Mouse (Mus musculus): ENCODE results near the gene Dnttip1.
A peak's percentile ranks its signal among the peaks of the same experiment; 100 is the strongest.

Gene Dnttip1

DNA sequence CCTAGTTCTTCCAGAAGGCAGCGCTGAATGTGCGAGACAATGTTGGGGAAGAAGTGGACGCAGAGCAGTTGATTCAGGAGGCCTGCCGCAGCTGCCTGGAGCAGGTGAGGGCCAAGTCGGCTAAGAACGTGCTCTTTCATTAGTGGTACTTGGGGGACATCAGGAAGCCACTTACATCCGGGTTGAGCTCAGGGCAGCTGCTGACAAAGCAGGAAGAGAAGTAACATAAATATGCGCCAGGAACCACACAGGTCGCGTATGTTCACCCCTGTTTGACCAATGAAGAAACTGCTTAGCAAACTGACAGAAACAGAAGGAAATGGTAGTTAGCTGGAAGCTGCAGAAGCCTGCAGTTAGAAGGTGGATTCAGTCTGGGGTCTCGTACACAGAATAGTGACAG lies 8.3 kb downstream of the Dnttip1 start:
- DNase-seq (ENCODE audit: low read depth, low spot score), result no peak

DNA sequence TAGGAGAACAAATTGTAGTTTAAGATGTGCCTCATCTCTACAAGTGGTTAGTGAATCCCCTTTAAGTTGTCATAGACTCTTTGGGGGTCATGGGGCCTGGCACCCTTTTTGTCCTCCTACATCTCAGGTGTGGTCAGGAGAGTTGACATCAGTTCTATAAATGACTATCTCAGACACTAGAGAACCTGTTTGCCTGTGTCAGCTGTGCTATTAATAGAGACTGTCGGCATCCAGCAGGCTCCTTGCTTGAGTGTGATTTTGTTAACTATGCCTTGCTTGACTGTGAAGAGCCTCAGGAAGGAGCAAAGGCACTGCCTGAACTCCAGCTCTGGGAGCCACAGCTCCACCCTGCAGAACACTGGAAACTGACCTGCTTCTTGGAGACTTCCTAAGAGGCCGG lies 9.0 kb downstream of the Dnttip1 start:
- peak; percentile 36 for DNase-seq (ENCODE audit: low read depth, low spot score)

DNA sequence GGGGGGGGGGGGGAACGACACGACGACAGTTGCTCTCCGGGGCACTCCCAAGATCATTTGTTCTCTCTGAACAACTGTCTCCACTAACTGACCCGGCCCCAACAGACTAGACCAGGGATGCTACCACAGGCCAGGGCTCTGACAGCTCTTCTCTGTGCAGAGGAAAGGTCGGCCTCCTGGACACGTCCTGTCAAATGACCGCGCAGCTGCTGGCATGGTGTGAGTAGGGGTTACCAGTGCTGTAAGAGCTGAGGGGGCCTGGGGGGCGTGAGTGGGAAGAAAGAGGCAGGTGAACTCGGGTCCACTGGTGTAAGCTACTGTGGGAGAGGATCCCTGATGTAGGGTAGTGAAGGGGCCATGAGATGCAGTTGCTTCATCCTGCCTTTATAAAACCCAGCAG lies 12.1 kb downstream of the Dnttip1 start:
- no peak for DNase-seq (ENCODE audit: low read depth, low spot score)

DNA sequence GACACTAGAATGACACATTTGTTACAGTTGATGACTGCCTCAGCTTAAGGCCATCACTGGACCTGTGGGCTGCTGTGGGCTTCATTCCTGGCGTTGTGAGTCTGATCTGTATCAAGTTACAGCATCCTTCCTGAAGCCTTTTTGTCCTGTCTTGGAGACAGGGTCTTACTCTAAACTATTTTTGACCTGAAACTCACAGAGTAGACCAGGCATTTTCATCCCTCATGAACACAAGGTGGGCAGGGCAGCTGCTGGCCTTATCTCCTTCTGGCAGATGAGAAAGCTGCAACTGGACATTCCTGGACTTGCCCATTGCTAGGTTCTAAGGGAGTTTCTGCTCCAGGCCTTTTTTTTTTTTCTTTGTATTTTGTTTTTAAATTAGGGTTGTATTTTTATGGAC lies 12.9 kb downstream of the Dnttip1 start:
- no peak for DNase-seq (ENCODE audit: low read depth, low spot score)

DNA sequence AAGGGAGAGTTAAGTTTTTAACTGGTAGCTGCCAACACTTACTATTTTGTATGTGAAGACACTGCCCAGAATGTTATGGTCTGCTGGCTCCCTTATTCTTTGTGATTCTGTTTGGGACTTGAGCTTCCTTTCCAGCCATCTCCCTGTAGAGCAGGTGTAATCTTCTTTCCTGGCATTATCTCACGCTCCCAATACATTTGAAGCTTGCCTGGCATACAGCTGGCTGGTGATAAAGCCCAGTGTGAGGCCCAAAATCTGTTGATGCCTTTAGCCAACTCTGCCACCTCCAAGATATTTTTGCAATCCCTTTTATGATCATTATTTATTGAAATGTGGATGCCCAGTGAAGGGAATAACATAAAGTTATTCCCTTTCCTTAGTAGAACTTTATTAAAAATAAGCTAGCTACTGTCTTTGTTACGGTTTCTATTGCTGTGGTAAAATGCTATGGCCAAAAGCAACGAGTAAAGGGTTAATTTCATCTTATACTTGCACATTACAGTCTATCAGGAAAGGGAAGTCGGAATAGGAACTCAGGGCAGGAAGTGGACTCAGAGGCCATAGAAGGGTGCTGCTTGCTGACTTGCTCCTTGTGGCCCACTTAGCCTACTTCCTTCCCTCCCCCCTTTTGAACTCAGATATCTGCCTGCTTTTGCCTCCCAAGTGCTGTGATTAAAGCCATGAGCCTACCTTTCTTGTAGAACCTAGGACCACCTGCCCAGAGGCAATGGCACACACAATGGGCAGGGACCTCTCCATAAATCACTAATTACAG lies 14.5 kb downstream of the Dnttip1 start:
- DNase-seq (ENCODE audit: low read depth, low spot score), result no peak

DNA sequence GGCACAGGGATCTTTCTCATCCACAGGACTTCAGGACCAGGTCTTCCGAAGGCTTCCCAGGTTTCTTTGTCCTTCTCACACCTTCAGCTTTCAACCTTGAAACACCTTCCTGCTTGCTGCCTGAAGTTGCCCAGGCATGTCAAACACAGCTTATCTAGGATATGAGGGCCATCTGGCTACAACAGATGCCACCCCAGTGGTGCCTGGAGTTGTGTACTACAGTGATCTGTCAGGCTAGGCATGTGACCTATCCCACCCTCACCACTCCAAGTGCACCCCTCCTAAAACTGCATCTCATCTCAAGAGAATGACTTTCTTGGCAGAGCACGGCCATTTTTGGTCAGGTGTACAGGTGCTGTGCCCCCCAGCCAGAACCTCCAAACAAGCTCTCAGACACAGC lies 15.7 kb downstream of the Dnttip1 start:
- peak; percentile 47 for DNase-seq (ENCODE audit: low read depth, low spot score)

DNA sequence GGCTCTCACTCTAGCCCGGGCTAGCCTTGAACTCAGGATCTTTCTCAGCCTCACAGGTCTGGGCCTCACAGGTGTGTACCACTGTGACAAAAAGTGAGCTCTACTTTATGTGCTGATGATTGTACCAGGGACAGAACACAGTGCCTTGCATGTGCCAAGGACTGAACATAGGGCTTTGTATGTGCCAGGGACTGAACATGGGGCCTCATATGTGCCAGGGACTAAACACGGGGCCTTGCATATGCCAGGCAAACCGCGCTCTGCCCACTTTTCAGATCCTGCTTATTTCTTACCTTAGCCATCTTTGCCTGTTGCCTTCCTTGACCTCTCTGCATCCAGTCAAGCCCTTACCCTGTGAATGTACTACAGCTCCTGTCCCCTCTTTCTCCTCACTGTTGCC lies 16.2 kb downstream of the Dnttip1 start:
- DNase-seq (ENCODE audit: low read depth, low spot score), result no peak

DNA sequence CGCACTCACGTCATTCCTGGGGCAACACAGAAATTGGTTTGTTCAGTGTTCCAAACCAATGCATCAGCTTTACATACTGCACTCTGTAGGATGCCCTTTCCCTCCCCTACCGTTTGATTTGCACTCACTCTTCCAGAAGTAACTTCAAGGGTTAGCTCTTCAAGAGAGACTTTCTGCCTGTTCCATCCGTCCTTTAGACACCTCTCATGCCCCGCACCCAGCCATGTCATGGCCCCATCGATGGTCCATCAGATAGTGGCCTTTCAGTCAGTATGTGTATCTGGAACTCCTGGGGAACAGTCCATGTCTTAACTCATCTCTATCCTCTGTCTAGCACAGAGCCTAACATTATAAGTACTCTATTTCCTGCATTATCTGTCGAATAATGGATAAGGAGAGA lies 16.8 kb downstream of the Dnttip1 start:
- DNase-seq (ENCODE audit: low read depth, low spot score), result no peak

DNA sequence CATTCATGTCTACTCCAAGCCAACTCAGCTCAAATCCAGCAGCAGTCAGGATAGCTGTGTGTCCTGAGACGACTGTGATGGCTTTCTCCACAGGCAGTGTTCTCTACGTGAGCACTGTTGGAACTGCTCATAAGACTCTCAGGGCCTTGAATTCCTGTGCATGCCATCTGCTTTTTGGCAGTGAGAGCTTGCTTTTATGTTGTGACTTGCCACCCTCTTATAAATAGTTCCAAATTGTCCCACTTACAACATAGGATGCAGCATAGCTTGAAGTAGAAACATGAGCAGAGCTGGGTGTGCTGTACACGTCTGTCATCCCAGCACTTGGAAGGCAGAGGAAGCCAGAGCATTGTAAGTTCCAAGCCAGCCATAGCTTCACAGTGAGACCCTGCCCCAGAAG lies 20.1 kb downstream of the Dnttip1 start:
- peak; percentile 83 for DNase-seq (ENCODE audit: low read depth, low spot score)

DNA sequence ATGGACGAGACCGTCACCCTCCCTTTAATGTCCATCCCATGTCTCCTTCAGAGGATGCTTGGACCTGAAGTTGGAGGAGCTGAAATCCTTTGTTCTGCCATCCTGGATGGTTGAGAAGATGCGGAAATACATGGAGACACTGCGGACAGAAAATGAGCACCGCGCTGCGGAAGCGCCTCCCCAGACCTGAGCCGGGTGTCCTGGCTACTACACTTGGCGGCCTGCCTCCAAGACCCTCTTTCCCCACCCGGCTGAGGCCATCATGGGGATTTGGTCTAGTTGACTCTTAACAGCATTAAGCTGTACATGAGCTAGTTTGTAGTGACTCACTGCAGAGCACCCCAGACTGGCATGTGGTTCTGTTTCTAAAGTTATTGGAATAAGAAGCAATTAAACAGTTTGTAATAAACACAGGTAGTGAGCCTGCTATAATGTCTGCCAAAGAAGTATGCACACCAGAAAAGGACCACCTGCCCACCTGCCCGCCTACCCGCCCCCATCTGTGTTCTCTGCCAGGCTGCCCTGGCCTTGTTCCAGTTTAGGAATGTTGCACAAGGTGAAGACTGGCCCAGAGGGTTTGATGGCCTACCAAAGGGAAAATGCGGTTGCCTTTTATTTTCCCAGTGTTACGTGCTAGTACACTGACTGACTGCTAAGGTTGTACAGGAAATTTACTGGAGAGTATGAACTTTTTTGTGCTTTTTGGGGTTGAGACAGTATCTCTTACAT lies 22.2 kb downstream of the Dnttip1 start:
- no peak for DNase-seq (ENCODE audit: low read depth, low spot score)

DNA sequence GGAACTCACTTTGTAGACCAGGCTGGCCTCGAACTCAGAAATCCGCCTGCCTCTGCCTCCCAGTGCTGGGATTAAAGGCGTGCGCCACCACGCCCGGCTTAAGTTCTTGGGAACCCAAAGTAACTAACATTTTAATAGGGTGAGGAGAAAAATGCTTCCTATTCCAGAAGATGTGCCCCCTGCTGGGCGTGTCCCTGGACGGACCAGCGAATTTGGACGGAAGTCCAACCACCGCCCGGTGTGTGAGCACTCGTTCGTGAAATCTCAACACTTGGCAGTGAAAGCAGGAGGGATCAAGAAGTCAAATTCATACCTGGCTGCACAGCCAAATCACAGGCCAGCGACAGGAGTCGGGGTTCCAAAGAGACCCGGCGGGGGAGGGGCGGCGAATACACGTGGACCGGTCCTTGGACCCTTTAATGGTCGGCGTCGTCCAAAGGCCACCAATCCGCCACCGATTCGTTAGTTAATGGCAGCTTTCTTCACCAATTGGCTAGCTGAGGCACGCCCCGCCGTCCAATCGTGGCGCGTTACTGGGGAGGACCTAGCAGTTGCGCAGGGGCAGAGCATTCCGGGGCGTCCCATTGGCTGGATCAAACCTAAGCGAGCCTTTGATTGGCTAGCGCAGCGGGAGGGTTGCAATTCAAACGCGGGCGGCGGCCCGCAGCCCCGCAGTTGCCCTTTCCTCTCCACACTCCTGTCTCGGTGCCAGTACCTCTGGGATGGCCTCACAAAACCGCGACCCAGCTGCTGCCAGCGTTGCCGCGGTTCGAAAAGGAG lies 23.7 kb downstream of the Dnttip1 start, which contains the start of gene Ube2c:
Gene Ube2c (plus strand): TSS at position 641 of the 780 bp plus-strand sequence.
- peak; percentile 99 for DNase-seq (ENCODE audit: low read depth, low spot score)

DNA sequence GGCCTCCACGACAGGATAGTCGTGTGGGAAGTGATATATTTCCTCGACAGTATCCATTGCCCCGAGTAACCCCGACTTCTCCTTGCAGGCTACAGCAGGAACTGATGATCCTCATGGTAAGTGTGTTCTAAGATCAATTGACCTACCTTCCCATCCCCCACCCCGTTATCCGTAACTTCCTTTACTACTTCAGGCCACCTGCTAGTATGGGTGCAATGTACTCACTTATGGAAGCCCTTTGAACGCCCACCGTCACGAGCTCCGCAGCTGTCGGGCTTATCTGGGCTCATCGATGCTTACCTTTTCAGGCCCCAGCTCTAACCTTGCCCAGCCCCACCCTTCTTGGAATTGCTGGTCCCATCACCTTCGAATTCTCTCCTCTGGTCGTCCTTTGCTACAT lies 24.5 kb downstream of the Dnttip1 start:
- DNase-seq (ENCODE audit: low read depth, low spot score), result no peak

DNA sequence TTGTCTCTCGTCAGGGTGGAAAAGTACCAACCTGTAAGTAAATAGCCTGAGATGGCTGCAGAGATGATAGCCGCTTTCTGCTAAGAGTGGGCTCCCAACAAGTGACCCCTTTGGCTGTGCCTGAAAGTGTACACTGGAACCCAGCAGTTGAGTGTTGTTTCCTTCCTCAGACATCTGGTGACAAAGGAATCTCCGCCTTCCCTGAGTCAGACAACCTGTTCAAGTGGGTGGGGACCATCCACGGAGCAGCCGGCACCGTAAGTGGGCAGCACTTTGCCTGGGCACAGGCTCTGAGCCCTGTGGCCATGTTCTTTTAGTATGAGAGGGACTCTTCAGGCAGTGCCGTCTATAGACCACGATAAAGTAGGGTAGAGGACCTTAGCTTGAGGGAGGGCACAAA lies 25.3 kb downstream of the Dnttip1 start:
- DNase-seq (ENCODE audit: low read depth, low spot score), result no peak

DNA sequence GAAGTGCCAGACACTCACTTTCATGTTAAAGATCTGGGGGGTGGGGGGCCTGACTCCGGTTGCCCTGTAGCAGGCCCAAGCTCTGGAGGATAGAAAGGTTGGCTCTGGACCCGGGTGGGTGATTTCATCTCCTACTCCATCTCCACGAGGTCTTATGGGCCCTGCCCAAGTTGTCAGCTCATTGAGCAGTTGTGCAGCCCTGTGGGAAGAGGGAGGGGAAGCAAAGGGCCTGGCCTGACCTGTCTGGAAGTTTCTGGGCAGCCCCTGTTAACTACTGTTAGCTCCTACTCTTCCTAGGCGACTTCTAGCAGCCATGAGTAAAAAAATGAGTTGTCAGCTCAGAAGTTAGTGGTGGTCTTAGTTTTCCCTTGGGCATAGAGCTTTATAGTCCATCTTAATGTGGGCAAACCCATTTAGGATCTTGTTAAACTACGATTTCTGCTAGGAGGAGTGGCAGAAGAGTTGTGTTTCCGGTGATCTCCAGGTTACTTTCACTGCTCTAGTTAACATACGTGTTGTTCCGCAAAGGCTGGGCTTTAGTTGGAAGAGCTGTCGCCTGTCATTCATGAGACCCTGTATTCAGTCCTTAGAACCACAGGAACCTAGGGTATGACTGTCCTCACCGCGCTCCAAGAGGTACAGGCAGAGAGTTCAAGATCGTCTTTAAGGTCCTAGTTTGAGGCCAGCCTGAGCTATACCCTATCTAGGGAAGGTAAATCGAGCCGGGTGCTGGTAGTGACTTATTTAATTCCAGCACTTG lies 27.6 kb downstream of the Dnttip1 start:
- DNase-seq (ENCODE audit: low read depth, low spot score), result no peak

DNA sequence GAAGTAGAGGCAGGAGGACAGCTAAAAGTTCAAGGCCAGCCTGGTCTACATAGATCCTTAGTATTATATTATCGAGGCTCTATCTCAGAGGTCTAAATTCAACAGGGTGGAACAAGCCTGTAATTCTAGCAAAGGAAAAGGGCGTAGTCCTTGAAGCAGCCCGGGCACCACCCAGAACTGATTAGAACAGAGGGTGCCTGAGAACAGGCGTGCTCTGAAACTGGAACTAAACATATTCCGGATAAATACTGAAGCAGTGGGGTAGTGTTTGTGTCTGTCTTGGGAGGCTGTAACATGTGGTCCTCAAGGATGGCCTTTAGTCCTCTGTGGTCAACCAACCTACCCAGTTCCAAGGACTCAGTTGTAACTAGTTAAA lies 28.2 kb downstream of the Dnttip1 start:
- DNase-seq (ENCODE audit: low read depth, low spot score), result no peak

DNA sequence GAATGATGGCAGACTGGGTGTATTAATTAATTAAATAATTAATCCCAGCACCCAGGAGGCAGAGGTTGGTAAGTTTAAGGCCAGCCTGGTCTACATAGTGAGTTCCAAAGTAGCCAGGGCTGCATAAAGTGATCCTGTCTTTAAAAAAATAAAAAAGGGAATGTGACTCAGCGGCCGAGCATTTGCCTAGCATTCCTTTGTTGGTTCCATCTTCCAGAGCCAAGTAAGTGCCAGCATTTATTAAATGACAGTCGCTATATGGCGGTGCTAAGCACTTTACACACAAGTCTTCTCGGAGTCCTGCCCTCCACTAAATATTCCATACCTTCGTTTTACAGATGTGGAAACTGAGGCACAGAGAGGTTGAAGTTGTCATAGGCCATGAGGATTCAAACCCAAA lies 30.3 kb downstream of the Dnttip1 start:
- DNase-seq (ENCODE audit: low read depth, low spot score), result no peak

DNA sequence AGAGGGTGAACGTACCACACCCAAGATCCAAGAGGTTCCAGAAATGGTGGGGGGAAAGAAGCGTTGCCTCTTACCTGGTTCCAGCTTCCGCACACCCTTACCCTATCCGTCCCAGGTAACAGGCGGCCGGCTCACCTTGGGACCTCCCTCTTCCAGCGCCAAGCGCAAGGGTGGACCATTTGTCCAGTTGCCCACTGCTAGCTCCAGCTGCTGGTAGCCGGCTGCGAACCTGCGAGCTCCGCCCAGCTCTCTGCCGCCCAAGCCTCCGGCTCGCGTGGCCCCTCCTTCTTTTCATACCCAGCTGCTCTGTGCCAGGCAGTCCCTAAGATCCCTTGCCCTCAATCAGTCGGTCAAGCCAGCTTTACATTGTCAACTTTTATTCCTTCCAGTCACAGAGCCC lies 31.0 kb downstream of the Dnttip1 start:
- DNase-seq (ENCODE audit: low read depth, low spot score), result no peak

DNA sequence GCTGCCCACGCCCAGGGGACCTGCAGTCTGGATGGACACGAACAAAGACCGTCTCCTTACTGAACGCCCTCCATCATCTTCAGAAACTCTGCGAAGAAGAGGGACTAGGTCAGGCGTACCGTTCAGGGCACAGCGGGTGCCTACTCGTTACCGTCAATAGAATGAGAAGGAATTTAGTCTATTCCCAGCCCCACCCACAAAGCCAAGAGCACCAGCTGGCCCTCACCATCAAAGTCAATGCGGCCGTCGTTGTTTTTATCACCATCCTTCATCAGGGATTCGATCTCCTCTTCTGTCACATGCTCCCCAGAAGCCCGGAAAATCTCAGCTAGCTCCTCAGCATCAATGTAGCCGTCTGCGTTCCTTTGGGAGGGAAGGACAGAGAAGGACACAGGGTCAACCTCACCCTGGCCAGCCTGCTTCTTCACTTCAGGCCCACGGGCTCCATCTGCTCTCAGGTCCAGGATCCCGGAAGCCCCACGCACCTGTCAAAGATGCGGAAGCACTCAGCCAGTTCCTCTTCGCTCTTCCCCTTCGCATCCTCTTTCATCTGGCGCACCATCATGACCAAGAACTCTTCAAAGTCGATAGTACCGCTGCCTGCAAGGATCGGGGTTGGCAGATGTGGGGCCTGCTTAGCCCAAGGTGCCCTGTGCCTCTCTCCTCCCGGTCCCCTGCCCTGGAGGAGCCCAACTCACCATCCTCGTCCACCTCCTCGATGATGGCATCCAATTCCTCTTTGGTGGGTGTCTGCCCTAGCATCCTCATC lies 31.6 kb downstream of the Dnttip1 start:
- no peak for DNase-seq (ENCODE audit: low read depth, low spot score)

DNA sequence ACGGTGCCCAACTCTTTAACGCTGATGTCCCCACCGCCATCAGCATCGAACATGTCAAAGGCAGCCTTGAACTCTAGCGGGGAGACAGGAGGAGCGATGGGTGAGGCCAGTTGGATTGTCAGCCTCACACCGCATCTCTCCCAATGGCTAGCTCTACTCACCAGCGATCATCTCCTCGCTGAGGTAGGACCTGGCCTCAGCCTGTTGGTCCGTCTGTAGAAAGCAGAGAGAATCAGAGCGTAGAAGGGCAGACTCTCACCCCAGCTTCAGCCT lies 32.2 kb downstream of the Dnttip1 start:
- no peak for DNase-seq (ENCODE audit: low read depth, low spot score)

DNA sequence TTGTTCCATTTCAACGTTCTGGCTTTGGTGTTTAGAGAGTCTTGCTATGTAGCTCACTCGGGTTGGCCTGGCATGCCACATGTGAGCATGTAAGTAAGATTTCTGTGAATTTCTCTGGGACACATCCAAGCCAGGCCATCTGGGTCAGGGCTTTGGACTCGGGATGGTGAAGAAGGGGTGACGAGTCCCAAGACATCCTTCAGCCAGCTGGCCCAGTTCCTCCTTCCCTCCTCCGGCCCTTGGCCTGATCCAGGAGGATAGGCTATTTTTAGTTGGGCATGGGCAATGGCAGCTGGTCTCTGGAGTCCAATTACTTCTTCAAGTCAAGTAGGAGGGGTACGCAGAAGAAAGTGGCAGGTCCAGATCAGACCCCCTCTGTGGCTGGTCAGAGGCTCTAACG lies 33.0 kb downstream of the Dnttip1 start:
- DNase-seq (ENCODE audit: low read depth, low spot score), result peak; percentile 60

DNA sequence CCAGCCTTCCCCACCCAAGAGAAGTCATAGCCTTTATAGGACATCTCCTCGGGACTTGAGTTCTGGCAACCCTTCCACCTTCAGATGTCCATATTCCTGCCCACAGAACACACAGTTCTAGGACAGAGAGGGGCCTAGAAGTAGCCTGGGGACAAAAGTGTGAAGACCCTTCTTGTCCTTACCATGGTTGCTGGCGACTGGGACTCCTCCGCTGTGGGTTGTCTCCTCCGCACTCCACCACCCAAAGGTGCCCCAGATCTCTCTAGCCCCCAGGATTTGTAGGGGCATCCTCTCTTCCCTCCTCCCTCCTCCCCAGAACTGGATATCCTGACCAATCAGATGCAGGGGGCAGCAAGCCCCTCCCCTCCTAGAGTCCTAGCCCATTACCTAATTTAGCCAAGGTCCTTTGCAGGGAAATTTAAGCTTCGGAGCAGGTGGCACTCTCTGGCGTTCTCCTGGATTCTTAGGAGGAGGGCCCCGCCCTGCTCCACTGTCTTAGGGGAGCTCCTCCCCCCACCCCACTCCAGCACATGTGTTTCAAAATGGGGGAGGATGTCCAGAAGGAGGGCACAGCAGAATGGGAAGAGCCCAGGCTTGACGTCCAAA lies 33.8 kb downstream of the Dnttip1 start, which contains the start of gene Tnnc2:
Gene Tnnc2 (minus strand): TSS at position 487 of the 606 bp plus-strand sequence.
- no peak for DNase-seq (ENCODE audit: low read depth, low spot score)
